Mouse (Mus musculus) urinary bladder, postnatal 36 days (tissue): ENCODE measurements around the gene Gm17521.
"Not testable (repeated sequence)": the region's sequence is repeated elsewhere in the genome, so short reads cannot be mapped to it uniquely, and the experiment has no call there.

Source experiments
- DNase-seq, 2 experiments: peaks; one replicate each; pipeline ENCODE4 v3.0.0; 2022; ENCODE audit warnings: low spot score in 2 of 2, mixed read lengths in 1 of 2

Gm17521 gene

GRCm38 (mm10) chrX:123029569-123029968, at the start of gene Gm17521:
Gene Gm17521, minus strand, starts transcription at chrX:123029669.
- not testable (repeated sequence) for DNase-seq

DNA sequence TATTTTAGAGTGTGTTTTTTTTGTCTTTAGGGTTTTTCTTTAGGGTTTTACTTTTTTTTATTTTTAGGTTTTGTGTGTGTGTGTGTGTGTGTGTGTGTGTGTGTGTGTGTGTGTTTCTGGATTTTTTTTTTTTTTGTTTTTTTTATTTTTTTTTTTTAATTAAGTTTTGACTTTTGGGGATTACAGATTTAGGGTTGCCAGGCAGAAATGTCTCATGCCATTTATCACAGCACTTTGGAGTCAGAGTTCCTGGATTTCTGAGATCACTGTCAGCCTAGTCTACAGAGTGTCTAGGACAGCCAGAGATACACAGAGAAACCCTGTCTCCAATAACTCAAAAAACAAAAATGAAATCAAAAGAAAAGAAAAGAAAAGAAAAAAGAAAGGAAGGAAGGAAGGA, 14.5 kb upstream of the Gm17521 start:
- no peak for DNase-seq

GRCm38 (mm10) chrX:123043516-123043915, 14.0 kb upstream of the Gm17521 start:
- no peak for DNase-seq
